Mouse (Mus musculus) CH12.LX (cell line): ENCODE measurements around the gene Amh. TPM values are rescaled to one million over a fixed set of nuclear protein-coding genes. Genes with fewer than 3 reads are reported as not detected.
A peak's percentile ranks its signal among the peaks of the same experiment; 100 is the strongest.

Source experiments
- DNase-seq: peaks from one replicate; pipeline ENCODE4 v3.0.0-alpha.2; 2013; ENCODE audit errors: extremely low read depth
- H3K27ac ChIP-seq: 2 replicates; pipeline ENCODE4 v1.5.1; 2012; ENCODE audit warnings: low read depth, mild to moderate bottlenecking, control low read depth, moderate library complexity; ENCODE audit not compliant: insufficient read depth
- H3K27me3 ChIP-seq: replicated peaks from 2 replicates; pipeline ENCODE3; 2012; ENCODE audit warnings: inconsistent platforms
- H3K36me3 ChIP-seq, 2 experiments: replicated peaks in 1 of 2; 2 replicates each; pipeline versions ENCODE3 to v1.6.1; 2012; ENCODE audit warnings: inconsistent platforms in 1 of 2, low read length in 1 of 2, mild to moderate bottlenecking in 1 of 2, mixed read lengths in 1 of 2, moderate library complexity in 1 of 2; ENCODE audit not compliant: control insufficient read depth in 1 of 2, insufficient read depth in 1 of 2
- H3K4me1 ChIP-seq, 2 experiments: 2 replicates each; pipeline ENCODE4 v1.6.1; 2012; ENCODE audit warnings: inconsistent platforms in 1 of 2, moderate library complexity in 1 of 2; ENCODE audit not compliant: insufficient read depth in 2 of 2, control insufficient read depth in 1 of 2
- H3K4me2 ChIP-seq: 2 replicates; pipeline ENCODE4 v1.6.1; 2012; ENCODE audit warnings: low read depth, mild to moderate bottlenecking, control low read depth; ENCODE audit not compliant: poor library complexity, insufficient read depth, severe bottlenecking
- H3K4me3 ChIP-seq, 3 experiments: fragments of 150-350 bp in 1 of 3; sonication (generic) in 1 of 3; replicated peaks in 1 of 3; 2 replicates each; pipeline versions ENCODE3 to v1.5.1; 2011 to 2012; ENCODE audit warnings: low read depth in 2 of 3, low read length in 2 of 3, mild to moderate bottlenecking in 2 of 3, moderate library complexity in 2 of 3, control low read depth in 1 of 3, improper control_type of control experiment in 1 of 3, inconsistent platforms in 1 of 3, mixed read lengths in 1 of 3; ENCODE audit not compliant: poor library complexity in 1 of 3
- H3K79me2 ChIP-seq: replicated peaks from 2 replicates; pipeline ENCODE4 v1.6.1; 2012; ENCODE audit warnings: mild to moderate bottlenecking, moderate library complexity; ENCODE audit not compliant: control insufficient read depth, poor library complexity, insufficient read depth, severe bottlenecking; ENCODE audit errors: extremely low read depth
- H3K9ac ChIP-seq: 2 replicates; pipeline ENCODE4 v1.6.1; 2012; ENCODE audit warnings: low read depth, mild to moderate bottlenecking, control low read depth, moderate library complexity; ENCODE audit not compliant: insufficient read depth
- H3K9me3 ChIP-seq: replicated peaks from 2 replicates; pipeline ENCODE3; 2012; ENCODE audit warnings: low read length, inconsistent platforms, mixed read lengths
- BHLHE40 ChIP-seq: IDR thresholded peaks from 2 replicates; pipeline ENCODE4 v1.6.1; 2011; ENCODE audit warnings: mild to moderate bottlenecking, low read depth, low read length, improper control_type of control experiment
- CHD1 ChIP-seq: IDR thresholded peaks from 2 replicates; pipeline ENCODE4 v1.6.1; 2012; ENCODE audit warnings: low read depth, low read length, improper control_type of control experiment, inconsistent platforms
- CHD2 ChIP-seq: IDR thresholded peaks from 2 replicates; pipeline ENCODE4 v1.6.1; 2011; ENCODE audit warnings: low read length, improper control_type of control experiment
- CTCF ChIP-seq, 2 experiments: IDR thresholded peaks in 1 of 2; conservative IDR thresholded peaks in 1 of 2; 2 replicates each; pipeline ENCODE4 v1.5.1; 2011 to 2012; ENCODE audit warnings: low read depth in 2 of 2, low read length in 2 of 2, improper control_type of control experiment in 1 of 2, inconsistent platforms in 1 of 2, mild to moderate bottlenecking in 1 of 2, moderate library complexity in 1 of 2
- E2F4 ChIP-seq: IDR thresholded peaks from 2 replicates; pipeline ENCODE4 v1.6.1; 2011; ENCODE audit warnings: low read depth, low read length, improper control_type of control experiment; ENCODE audit not compliant: insufficient replicate concordance
- ELF1 ChIP-seq: IDR thresholded peaks from 2 replicates; pipeline ENCODE4 v1.6.1; 2014; ENCODE audit warnings: low read depth, mild to moderate bottlenecking, inconsistent platforms, low read length, improper control_type of control experiment
- EP300 ChIP-seq: IDR thresholded peaks from 2 replicates; pipeline ENCODE4 v1.6.1; 2011; ENCODE audit warnings: low read length, improper control_type of control experiment
- ETS1 ChIP-seq: conservative IDR thresholded peaks from 2 replicates; pipeline ENCODE4 v1.6.1; 2012; ENCODE audit warnings: low read depth, mild to moderate bottlenecking, inconsistent platforms, low read length, improper control_type of control experiment, moderate library complexity
- GABPA ChIP-seq: IDR thresholded peaks from 2 replicates; pipeline ENCODE4 v1.6.1; 2012; ENCODE audit warnings: low read depth, low read length, improper control_type of control experiment, inconsistent platforms; ENCODE audit not compliant: insufficient replicate concordance
- HCFC1 ChIP-seq: IDR thresholded peaks from 2 replicates; pipeline ENCODE4 v1.6.1; 2012; ENCODE audit warnings: low read depth, mild to moderate bottlenecking, inconsistent platforms, low read length, improper control_type of control experiment
- IRF4 ChIP-seq: IDR thresholded peaks from 2 replicates; pipeline ENCODE4 v1.6.1; 2014; ENCODE audit warnings: low read depth, mild to moderate bottlenecking, inconsistent platforms, low read length, improper control_type of control experiment
- JUN ChIP-seq: IDR thresholded peaks from 2 replicates; pipeline ENCODE4 v1.6.1; 2011; ENCODE audit warnings: low read depth, mild to moderate bottlenecking, low read length, improper control_type of control experiment, moderate library complexity; ENCODE audit not compliant: insufficient read depth
- JUND ChIP-seq: conservative IDR thresholded peaks from 2 replicates; pipeline ENCODE4 v1.6.1; 2011; ENCODE audit warnings: low read depth, low read length, improper control_type of control experiment
- KAT2A ChIP-seq: IDR thresholded peaks from 2 replicates; pipeline ENCODE4 v1.6.1; 2012; ENCODE audit warnings: low read length, improper control_type of control experiment, inconsistent platforms; ENCODE audit not compliant: insufficient replicate concordance
- MAFK ChIP-seq: IDR thresholded peaks from 2 replicates; pipeline ENCODE4 v1.6.1; 2011; ENCODE audit warnings: low read length, improper control_type of control experiment; ENCODE audit not compliant: insufficient replicate concordance
- MAX ChIP-seq: IDR thresholded peaks from 2 replicates; pipeline ENCODE4 v1.6.1; 2011; ENCODE audit warnings: low read length, improper control_type of control experiment
- MAZ ChIP-seq: IDR thresholded peaks from 2 replicates; pipeline ENCODE4 v1.6.1; 2012; ENCODE audit warnings: low read depth, mild to moderate bottlenecking, inconsistent platforms, low read length, improper control_type of control experiment, moderate library complexity
- MEF2A ChIP-seq: IDR thresholded peaks from 2 replicates; pipeline ENCODE4 v1.6.1; 2014; ENCODE audit warnings: low read depth, mild to moderate bottlenecking, inconsistent platforms, low read length, improper control_type of control experiment, borderline replicate concordance
- MXI1 ChIP-seq: IDR thresholded peaks from 2 replicates; pipeline ENCODE4 v1.6.1; 2011; ENCODE audit warnings: mild to moderate bottlenecking, low read depth, low read length, improper control_type of control experiment
- MYC ChIP-seq: IDR thresholded peaks from 2 replicates; pipeline ENCODE4 v1.6.1; 2011; ENCODE audit warnings: low read depth, mild to moderate bottlenecking, improper control_type of control experiment, low read length
- NELFE ChIP-seq: IDR thresholded peaks from 2 replicates; pipeline ENCODE4 v1.6.1; 2011; ENCODE audit warnings: low read depth, low read length, improper control_type of control experiment
- NRF1 ChIP-seq: IDR thresholded peaks from 2 replicates; pipeline ENCODE4 v1.6.1; 2014; ENCODE audit warnings: low read depth, mild to moderate bottlenecking, inconsistent platforms, low read length, improper control_type of control experiment, moderate library complexity
- PAX5 ChIP-seq: IDR thresholded peaks from 2 replicates; pipeline ENCODE4 v1.6.1; 2012; ENCODE audit warnings: low read length, inconsistent platforms, mixed read lengths
- POLR2A ChIP-seq: IDR thresholded peaks from 2 replicates; pipeline ENCODE4 v1.6.1; 2011; ENCODE audit warnings: low read depth, mild to moderate bottlenecking, improper control_type of control experiment, low read length
- POLR2AphosphoS2 ChIP-seq: IDR thresholded peaks from 2 replicates; pipeline ENCODE4 v1.6.1; 2011; ENCODE audit warnings: low read depth, low read length, improper control_type of control experiment
- RAD21 ChIP-seq: IDR thresholded peaks from 2 replicates; pipeline ENCODE4 v1.6.1; 2011; ENCODE audit warnings: low read depth, mild to moderate bottlenecking, low read length, improper control_type of control experiment, moderate library complexity
- RCOR1 ChIP-seq: conservative IDR thresholded peaks from 2 replicates; pipeline ENCODE4 v1.6.1; 2012; ENCODE audit warnings: low read depth, mild to moderate bottlenecking, inconsistent platforms, low read length, improper control_type of control experiment
- SIN3A ChIP-seq: IDR thresholded peaks from 2 replicates; pipeline ENCODE4 v1.6.1; 2012; ENCODE audit warnings: low read length, improper control_type of control experiment, inconsistent platforms
- SMC3 ChIP-seq: IDR thresholded peaks from 2 replicates; pipeline ENCODE4 v1.6.1; 2011; ENCODE audit warnings: low read depth, low read length, improper control_type of control experiment
- TBP ChIP-seq: conservative IDR thresholded peaks from 2 replicates; pipeline ENCODE4 v1.6.1; 2011; ENCODE audit warnings: low read depth, low read length, improper control_type of control experiment
- TCF12 ChIP-seq: IDR thresholded peaks from 2 replicates; pipeline ENCODE4 v1.6.1; 2014; ENCODE audit warnings: low read depth, mild to moderate bottlenecking, inconsistent platforms, low read length, improper control_type of control experiment
- UBTF ChIP-seq: IDR thresholded peaks from 2 replicates; pipeline ENCODE4 v1.6.1; 2012; ENCODE audit warnings: low read depth, mild to moderate bottlenecking, inconsistent platforms, low read length, improper control_type of control experiment, moderate library complexity
- USF1 ChIP-seq: IDR thresholded peaks from 2 replicates; pipeline ENCODE4 v1.6.1; 2014; ENCODE audit warnings: low read depth, mild to moderate bottlenecking, inconsistent platforms, low read length, improper control_type of control experiment
- USF2 ChIP-seq: conservative IDR thresholded peaks from 2 replicates; pipeline ENCODE4 v1.6.1; 2011; ENCODE audit warnings: low read depth, low read length, improper control_type of control experiment
- ZC3H11A ChIP-seq: IDR thresholded peaks from 2 replicates; pipeline ENCODE4 v1.6.1; 2012; ENCODE audit warnings: low read depth, mild to moderate bottlenecking, inconsistent platforms, low read length, improper control_type of control experiment
- ZKSCAN1 ChIP-seq: IDR thresholded peaks from 2 replicates; pipeline ENCODE4 v1.6.1; 2012; ENCODE audit warnings: low read depth, inconsistent platforms, low read length, improper control_type of control experiment, borderline replicate concordance
- ZMIZ1 ChIP-seq: IDR thresholded peaks from 2 replicates; pipeline ENCODE4 v1.6.1; 2012; ENCODE audit warnings: low read depth, mild to moderate bottlenecking, inconsistent platforms, low read length, improper control_type of control experiment
- ZNF384 ChIP-seq: IDR thresholded peaks from 2 replicates; pipeline ENCODE4 v1.6.1; 2012; ENCODE audit warnings: low read depth, low read length, improper control_type of control experiment, inconsistent platforms
- dilution Hi-C: fragments of 300-500 bp; cut with MboI; formaldehyde crosslinking; loops from 2 replicates; pipeline ENCODE4 v1.14.3; 2020; ENCODE audit warnings: low sequenced_read_pairs; ENCODE audit not compliant: extremely low pct_unique_long_range_greater_than_20kb, extremely low pct_ligation_motif_present
- in situ Hi-C: fragments of 300-500 bp; cut with MboI; formaldehyde crosslinking; loops from 3 replicates; pipeline ENCODE4 v1.14.3; 2019; ENCODE audit warnings: low sequenced_read_pairs, low pct_ligation_motif_present, low pct_unique_long_range_greater_than_20kb, mixed read lengths
- polyA plus RNA-seq: library from polyadenylated mRNA; unstranded; fragments of >175 nt; gene quantifications from 2 replicates; pipeline ENCODE4 v1.2.1, GENCODE M21; 2012; ENCODE audit warnings: low read depth; ENCODE audit not compliant: insufficient read length
- total RNA-seq, 2 experiments: library from RNA; depleted of rRNA; stranded (reverse); fragments of 300-350 nt in 1 of 2; fragments of >200 nt in 1 of 2; gene quantifications; 2 replicates each; pipeline ENCODE4 v1.2.3; 2012 to 2014

Amh gene
- total and polyA plus RNA-seq, 3 experiments: 0.43 to 1.1 (median 0.59) TPM

GRCm38 (mm10) chr10:80854913-80855748 is 50.1 kb downstream of the Amh start, which contains the start of the genes Lsm7 and Sppl2b:
Gene Lsm7, minus strand, starts transcription at chr10:80855209.
Gene Sppl2b, plus strand, starts transcription at chr10:80855275.
- Histone ChIP-seq H3K36me3 (peaks cover 22 to 55% of the 10 kb centered on the region in 2 experiments), H3K27me3 (no peaks in the 10 kb centered on the region), H3K4me3 (peak within 1 kb of the TSS; percentile 85 to 99 (median 90)), H3K9ac (peak within 1 kb of the TSS; percentile 81), H3K4me1 (peaks cover 10 to 34% of the 10 kb centered on the region in 2 experiments), H3K9me3 (no peaks in the 10 kb centered on the region), H3K79me2 (peaks cover 16% of the 10 kb centered on the region), H3K4me2 (peak within 1 kb of the TSS; percentile 79), H3K27ac (peak within 1 kb of the TSS; percentile 19; the same call in 1 of the 2 replicates)
- DNase-seq: peak; percentile 93
- TF ChIP-seq IRF4 (no peak), KAT2A (0 out of 2 replicates have a peak, but pooled peaks have one; percentile 53), HCFC1 (peak; percentile 82), MAZ (no peak), JUN (no peak), BHLHE40 (0 out of 2 replicates have a peak, but pooled peaks have one; percentile 15), ZC3H11A (no peak), GABPA (no peak), USF2 (no peak), ELF1 (peak; percentile 75; the same call in 1 of the 2 replicates), NRF1 (peak; percentile 100), TCF12 (peak; percentile 85), CHD1 (no peak), CHD2 (no peak), MAFK (no peak), SIN3A (peak; percentile 96), POLR2AphosphoS2 (peak; percentile 75; the same call in 1 of the 2 replicates), NELFE (peak; percentile 94), EP300 (no peak), MXI1 (peak; percentile 96), ZMIZ1 (peak; percentile 89), USF1 (no peak), ZKSCAN1 (no peak), SMC3 (no peak), ZNF384 (no peak), TBP (0 out of 2 replicates have a peak, but pooled peaks have one; percentile 60), JUND (no peak), E2F4 (no peak), RCOR1 (0 out of 2 replicates have a peak, but pooled peaks have one; percentile 48), MAX (peak; percentile 91), CTCF (conservative IDR thresholded peaks at IDR 0.05 in 1 of 2, IDR thresholded peaks at IDR 0.05 in 1 of 2; ENCODE audit: low read depth in 2 of 2, low read length in 2 of 2) (no peak), MYC (peak; percentile 91; the same call in 1 of the 2 replicates), MEF2A (no peak), RAD21 (no peak), UBTF (no peak), ETS1 (no peak), PAX5 (no peak), POLR2A (peak; percentile 86)
- dilution Hi-C loops (no loop called here), in situ Hi-C loops (loop anchor here (5.0 kb wide), 1 partner anchor 33 kb away; no protein-coding TSS in a partner anchor)
